Mouse (Mus musculus) forebrain, embryonic 13.5 days (tissue): ENCODE data around the gene Ddx20. TPM values are rescaled to one million over a fixed set of nuclear protein-coding genes. Genes with fewer than 3 reads are reported as not detected.
A peak's percentile ranks its signal among the peaks of the same experiment; 100 is the strongest.

Experiments
- ATAC-seq: fragments of 200-750 bp; cut with Nextera tagmentation; 2 replicates; pipeline ENCODE4 v1.8.0; 2017
- H3K27ac ChIP-seq: fragments of 300-500 bp; sonication (generic); 2 replicates; pipeline ENCODE4 v1.5.1; 2015; ENCODE audit warnings: inconsistent platforms, mild to moderate bottlenecking, moderate library complexity
- H3K27me3 ChIP-seq: fragments of 300-500 bp; sonication (generic); 2 replicates; pipeline ENCODE4 v1.6.1; 2015; ENCODE audit warnings: mild to moderate bottlenecking, inconsistent platforms
- H3K36me3 ChIP-seq: fragments of 300-500 bp; sonication (generic); 2 replicates; pipeline ENCODE4 v1.6.1; 2015; ENCODE audit warnings: mild to moderate bottlenecking, inconsistent platforms; ENCODE audit not compliant: poor library complexity, severe bottlenecking
- H3K4me1 ChIP-seq: fragments of 300-500 bp; sonication (generic); 2 replicates; pipeline ENCODE4 v1.6.1; 2015; ENCODE audit warnings: inconsistent platforms
- H3K4me2 ChIP-seq: fragments of 300-500 bp; sonication (generic); 2 replicates; pipeline ENCODE4 v1.6.1; 2015; ENCODE audit warnings: inconsistent platforms, mild to moderate bottlenecking, moderate library complexity
- H3K4me3 ChIP-seq: fragments of 300-500 bp; sonication (generic); 2 replicates; pipeline ENCODE4 v1.5.1; 2015; ENCODE audit warnings: mild to moderate bottlenecking, inconsistent platforms
- H3K9ac ChIP-seq: fragments of 300-500 bp; sonication (generic); 2 replicates; pipeline ENCODE4 v1.6.1; 2015; ENCODE audit warnings: mild to moderate bottlenecking, inconsistent platforms
- H3K9me3 ChIP-seq: fragments of 300-500 bp; sonication (generic); replicated peaks from 2 replicates; pipeline ENCODE4 v1.6.1; 2016; ENCODE audit warnings: inconsistent platforms
- WGBS: fragments of 180-500 bp; shearing (Covaris S2); methylation state at CpG from one replicate; pipeline ENCODE4 v1.1.7; 2015; 5-methylcytosine and 5-hydroxymethylcytosine counted together
- polyA plus RNA-seq: library from polyadenylated mRNA; unstranded; fragments of >200 nt; fragmentation: Nextera tagmentation; extraction: Ambion mirVana; gene quantifications from 2 replicates; pipeline ENCODE4 v1.2.1, GENCODE M21; 2015

The Ddx20 gene
- polyA plus RNA-seq, 1 experiment from 2014 or later = 36.2 TPM

DNA sequence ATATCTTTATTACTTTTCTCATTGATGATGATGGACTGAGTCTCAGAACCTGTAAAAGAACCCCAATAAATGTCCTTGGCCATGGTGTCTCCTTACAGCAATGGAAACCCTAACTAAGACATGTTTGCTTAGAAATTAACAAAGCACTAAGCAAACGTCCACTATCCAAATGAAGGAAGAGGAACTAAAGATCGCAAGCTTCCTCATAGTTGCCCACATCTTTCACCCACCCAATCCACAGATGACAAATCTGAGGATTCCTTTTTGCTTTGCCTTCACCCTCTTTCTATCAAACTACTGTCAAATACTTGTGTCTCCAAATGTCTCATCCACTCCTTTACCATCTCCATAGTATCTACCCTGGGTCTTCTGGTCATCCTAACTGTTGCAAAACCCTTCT lies 1.2 kb upstream of the Ddx20 start:
- ATAC-seq = no peak
- H3K9me3 ChIP-seq = no peaks in the 10 kb centered on the region
- H3K27ac ChIP-seq = no peak overlapping the region
- no peaks in the 10 kb centered on the region for H3K27me3 ChIP-seq
- H3K9ac ChIP-seq = no peak overlapping the region
- H3K4me2 ChIP-seq = 0 out of 2 replicates have a peak overlapping the region, but pooled peaks have one; percentile 78
- H3K4me3 ChIP-seq = no peak overlapping the region
- WGBS = 90% methylated on average over 2 of the region's 2 CpGs
- peaks cover 9% of the 10 kb centered on the region for H3K4me1 ChIP-seq
- peaks cover 10% of the 10 kb centered on the region for H3K36me3 ChIP-seq

DNA sequence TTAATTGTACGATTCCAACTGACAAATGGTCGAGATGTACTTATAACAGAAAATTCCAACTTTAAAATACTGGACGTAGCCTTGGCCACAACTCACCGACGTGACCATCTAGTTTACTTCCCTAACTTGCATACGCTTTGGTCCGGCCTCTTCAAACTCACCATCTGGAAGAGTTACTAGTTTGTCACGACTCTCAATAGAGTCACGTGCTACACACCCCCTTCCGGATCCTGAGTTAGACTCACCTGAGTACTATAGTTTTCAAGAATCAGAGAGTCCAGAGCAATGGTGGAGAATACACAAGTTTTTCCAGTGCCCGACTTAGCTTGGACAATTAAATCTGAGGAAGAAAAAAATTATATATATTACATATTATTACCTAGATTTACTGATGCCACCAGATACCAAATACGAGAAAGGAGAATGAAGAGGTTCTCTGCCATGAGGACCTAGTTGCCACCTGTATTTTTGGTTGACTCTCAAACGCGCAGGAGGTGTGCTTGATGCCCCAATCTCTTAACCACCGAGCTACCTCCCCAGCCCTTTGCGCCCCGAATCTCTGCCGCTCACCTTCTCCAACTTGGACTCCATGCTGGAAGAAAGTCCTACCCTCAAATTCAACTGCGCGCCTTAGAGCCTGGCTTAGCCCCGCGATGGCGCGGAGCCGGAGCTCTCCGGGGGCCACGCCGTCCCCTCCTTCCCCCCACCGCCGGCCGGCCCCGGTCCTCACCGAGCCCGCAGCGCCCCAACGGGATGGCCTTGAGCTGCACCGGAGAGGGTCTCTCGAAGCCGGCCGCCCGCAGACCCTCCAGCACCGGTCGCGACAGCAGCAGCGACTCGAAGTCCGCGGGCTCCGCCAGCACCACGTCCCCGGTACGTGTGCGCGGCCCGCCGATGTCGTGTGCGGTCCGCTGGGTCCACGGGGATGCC lies 715 bp downstream of the Ddx20 start:
- Histone ChIP-seq H3K9ac (peak overlapping the region; percentile 95), H3K27me3 (no peaks in the 10 kb centered on the region), H3K4me2 (peak overlapping the region; percentile 78), H3K27ac (peak overlapping the region; percentile 76), H3K9me3 (no peaks in the 10 kb centered on the region), H3K4me1 (peaks cover 9% of the 10 kb centered on the region), H3K36me3 (peaks cover 24% of the 10 kb centered on the region), H3K4me3 (peak overlapping the region; percentile 94)
- ATAC-seq = no peak
- WGBS = 10% methylated on average over 60 of the region's 60 CpGs

DNA sequence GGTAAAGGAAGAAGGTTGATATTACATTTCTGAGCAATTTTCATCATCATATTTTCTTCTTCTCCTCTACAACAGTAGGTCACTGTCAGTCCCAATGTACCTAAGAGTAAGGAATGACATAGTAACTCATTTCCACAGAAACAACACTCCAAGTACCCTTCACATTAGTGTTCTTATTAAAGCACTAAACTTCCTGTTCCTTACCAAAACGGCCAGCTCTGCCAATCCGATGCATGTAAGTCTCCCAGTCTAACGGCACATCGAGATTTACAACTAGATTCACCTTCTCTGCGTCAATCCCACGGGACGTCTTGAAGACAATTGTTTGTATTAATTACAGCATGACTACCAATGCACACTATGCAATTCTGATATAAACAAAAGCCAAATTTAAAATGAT lies 7.0 kb downstream of the Ddx20 start:
- no peaks in the 10 kb centered on the region for H3K27me3 ChIP-seq
- H3K4me3 ChIP-seq = no peak overlapping the region
- H3K9ac ChIP-seq = no peak overlapping the region
- 93% methylated on average over 7 of the region's 7 CpGs for WGBS
- peaks cover 6% of the 10 kb centered on the region; the same call in 1 of the 2 replicates for H3K4me1 ChIP-seq
- H3K36me3 ChIP-seq = peaks cover 70% of the 10 kb centered on the region
- no peak overlapping the region for H3K27ac ChIP-seq
- no peak overlapping the region for H3K4me2 ChIP-seq
- no peak for ATAC-seq
- H3K9me3 ChIP-seq = no peaks in the 10 kb centered on the region

DNA sequence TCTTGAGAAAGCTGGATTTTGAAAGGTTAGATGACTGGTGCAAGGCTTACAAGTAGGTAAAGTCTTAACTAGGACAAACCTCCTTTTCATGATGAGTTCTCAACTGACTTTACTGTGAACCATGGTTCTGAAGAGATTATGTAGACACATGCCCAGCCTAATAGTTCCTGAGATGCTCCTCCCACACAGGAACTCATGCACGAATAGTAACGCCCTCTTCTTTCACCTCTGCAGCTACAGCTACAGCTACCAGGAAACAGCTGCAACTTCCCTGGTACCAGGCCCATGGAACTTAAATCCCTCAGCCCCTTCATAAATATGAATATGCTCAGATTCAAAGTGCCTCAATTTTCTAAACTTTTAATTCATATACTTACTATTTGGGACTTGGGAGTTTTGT lies 11.4 kb downstream of the Ddx20 start:
- Histone ChIP-seq H3K27ac (no peak overlapping the region), H3K4me3 (no peak overlapping the region), H3K4me2 (no peak overlapping the region), H3K4me1 (peaks cover 6% of the 10 kb centered on the region; the same call in 1 of the 2 replicates), H3K9ac (no peak overlapping the region), H3K36me3 (peaks cover 41% of the 10 kb centered on the region), H3K27me3 (no peaks in the 10 kb centered on the region), H3K9me3 (no peaks in the 10 kb centered on the region)
- ATAC-seq = no peak
- WGBS = 36% methylated on average over 2 of the region's 2 CpGs

DNA sequence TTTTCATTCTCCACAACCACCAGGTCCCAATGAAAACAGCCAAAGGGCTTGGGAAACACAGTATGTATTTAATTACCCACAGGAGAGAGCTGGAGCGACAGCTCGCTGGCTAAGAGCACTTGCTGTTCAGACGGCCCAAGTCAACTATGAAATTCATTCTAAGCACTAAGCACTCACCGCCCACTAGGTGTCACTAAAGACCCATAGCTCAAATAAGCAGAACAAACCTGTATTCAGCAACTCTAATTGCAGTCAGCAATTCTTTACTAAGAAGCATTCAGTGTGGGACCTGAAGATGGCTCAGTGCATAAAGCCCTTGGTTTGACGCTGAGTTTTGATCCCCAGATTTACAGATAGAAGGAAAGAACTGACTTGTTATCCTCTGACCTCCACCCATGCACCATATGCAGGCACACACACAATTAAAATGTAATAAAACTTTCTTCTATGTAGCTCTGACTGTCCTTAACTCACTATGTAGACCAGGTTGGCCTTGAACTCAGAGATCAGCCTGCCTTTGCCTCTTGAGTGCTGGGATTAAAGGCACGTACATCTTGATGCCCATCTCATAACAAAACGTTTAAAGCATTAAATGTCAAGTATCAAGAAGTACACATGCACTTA lies 12.7 kb downstream of the Ddx20 start:
- H3K9me3 ChIP-seq = no peaks in the 10 kb centered on the region
- no peak overlapping the region for H3K4me2 ChIP-seq
- ATAC-seq = peak; percentile 89
- peaks cover 31% of the 10 kb centered on the region for H3K36me3 ChIP-seq
- H3K27ac ChIP-seq = no peak overlapping the region
- H3K4me3 ChIP-seq = no peak overlapping the region
- 18% methylated on average over 7 of the region's 7 CpGs for whole genome bisulfite sequencing
- H3K9ac ChIP-seq = no peak overlapping the region
- H3K27me3 ChIP-seq = no peaks in the 10 kb centered on the region
- peaks cover 6% of the 10 kb centered on the region; the same call in 1 of the 2 replicates for H3K4me1 ChIP-seq

DNA sequence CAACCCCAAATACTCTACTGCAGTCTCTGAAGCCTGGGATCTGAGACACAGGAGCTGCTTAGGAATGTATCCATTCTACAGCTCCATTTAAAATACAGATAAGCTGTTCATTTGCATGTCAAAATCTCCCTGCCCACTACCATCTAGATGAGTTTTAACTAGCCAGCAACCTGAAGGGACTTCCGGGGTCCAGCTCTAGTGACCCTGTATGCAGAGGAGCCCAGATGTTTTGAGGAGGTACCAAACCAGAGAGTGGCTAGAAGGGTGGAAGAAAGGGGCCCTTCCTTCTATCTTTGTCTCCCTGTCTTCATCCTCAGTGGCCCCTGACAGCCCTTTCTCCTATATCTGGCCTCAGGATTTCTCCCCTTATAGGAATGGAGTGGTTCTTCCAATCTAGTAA lies 16.6 kb downstream of the Ddx20 start:
- 87% methylated on average over 1 of the region's 1 CpGs for WGBS
- no peak for ATAC-seq
- Histone ChIP-seq H3K27me3 (no peaks in the 10 kb centered on the region), H3K4me1 (peaks cover under 1% of the 10 kb centered on the region; the same call in 1 of the 2 replicates), H3K9ac (no peak overlapping the region), H3K4me2 (no peak overlapping the region), H3K36me3 (peaks cover under 1% of the 10 kb centered on the region; the same call in 1 of the 2 replicates), H3K9me3 (no peaks in the 10 kb centered on the region), H3K27ac (no peak overlapping the region), H3K4me3 (no peak overlapping the region)

DNA sequence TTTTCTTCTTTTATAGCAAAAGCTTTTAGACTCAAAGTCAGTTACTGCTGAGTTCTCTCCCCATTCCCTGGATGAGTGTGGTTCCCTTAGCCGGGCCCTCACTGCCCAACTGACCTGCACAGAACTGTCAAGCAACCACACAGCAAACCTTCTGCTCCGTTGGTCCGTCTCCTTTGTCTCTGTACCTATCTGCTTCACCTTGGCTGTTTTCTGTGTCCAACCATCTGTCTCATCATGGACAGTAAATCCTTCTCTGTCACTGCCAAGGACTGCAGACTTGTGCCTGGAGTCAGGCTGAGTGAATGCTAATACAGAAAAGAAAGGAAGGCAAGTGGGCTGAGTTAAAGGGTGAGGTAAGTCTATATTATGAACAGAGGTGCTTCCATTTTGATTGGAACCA lies 17.6 kb downstream of the Ddx20 start:
- Histone ChIP-seq H3K27ac (no peak overlapping the region), H3K4me2 (no peak overlapping the region), H3K4me1 (no peaks in the 10 kb centered on the region), H3K4me3 (no peak overlapping the region), H3K9ac (no peak overlapping the region), H3K9me3 (no peaks in the 10 kb centered on the region), H3K36me3 (no peaks in the 10 kb centered on the region), H3K27me3 (no peaks in the 10 kb centered on the region)
- no peak for ATAC-seq
- WGBS = 90% methylated on average over 3 of the region's 3 CpGs

DNA sequence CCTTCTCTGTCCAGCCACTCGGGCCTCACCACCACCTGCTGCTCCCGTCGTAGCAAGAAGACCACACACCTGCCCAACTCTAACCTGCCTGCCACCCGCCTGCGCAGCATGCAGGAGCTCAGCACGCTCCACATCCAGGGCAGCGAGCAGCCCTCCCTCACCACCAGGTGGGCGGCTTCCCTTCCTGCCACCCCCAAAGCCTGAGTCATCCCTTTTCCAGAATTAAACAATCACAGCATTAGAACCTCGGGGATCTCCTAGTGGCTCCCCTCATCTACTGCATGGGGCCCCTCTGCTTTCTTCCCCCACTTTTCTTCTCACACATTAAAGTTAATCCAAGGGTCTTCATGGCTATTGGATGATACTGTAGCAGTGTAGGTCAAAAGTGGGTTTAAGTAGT lies 19.2 kb downstream of the Ddx20 start:
- H3K4me3 ChIP-seq = no peak overlapping the region
- no peaks in the 10 kb centered on the region for H3K4me1 ChIP-seq
- no peaks in the 10 kb centered on the region for H3K9me3 ChIP-seq
- no peaks in the 10 kb centered on the region for H3K27me3 ChIP-seq
- H3K36me3 ChIP-seq = no peaks in the 10 kb centered on the region
- WGBS = 36% methylated on average over 9 of the region's 9 CpGs
- no peak overlapping the region for H3K9ac ChIP-seq
- H3K4me2 ChIP-seq = no peak overlapping the region
- H3K27ac ChIP-seq = no peak overlapping the region
- no peak for ATAC-seq

DNA sequence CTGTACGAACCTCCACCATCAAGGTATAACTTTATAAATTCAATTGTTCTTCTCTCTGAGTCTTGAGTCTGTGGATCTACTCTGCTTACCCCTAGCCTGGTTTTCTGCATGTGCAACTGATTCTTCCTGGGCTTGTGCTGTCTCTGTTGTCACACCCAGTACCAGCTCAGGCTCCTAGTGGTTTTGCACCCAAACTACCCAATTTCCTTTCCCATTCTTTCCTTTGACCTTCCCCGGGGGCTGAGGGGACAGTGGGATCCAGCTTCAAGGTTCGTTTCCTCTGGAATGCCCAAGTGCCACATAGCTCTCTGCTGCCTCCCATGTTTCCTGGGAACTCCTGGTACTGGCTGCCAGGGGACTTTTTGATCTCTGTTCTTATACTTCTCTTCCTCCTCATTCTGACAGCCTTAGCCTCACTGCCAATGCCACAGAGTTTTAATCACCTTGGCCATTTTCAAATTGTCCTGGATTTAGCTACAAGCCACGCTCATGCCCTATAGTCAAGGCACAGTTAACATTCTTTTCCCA lies 20.3 kb downstream of the Ddx20 start:
- no peak overlapping the region for H3K9ac ChIP-seq
- 60% methylated on average over 4 of the region's 4 CpGs for WGBS
- ATAC-seq = no peak
- H3K36me3 ChIP-seq = no peaks in the 10 kb centered on the region
- no peak overlapping the region for H3K4me3 ChIP-seq
- no peak overlapping the region for H3K4me2 ChIP-seq
- no peaks in the 10 kb centered on the region for H3K4me1 ChIP-seq
- H3K27ac ChIP-seq = no peak overlapping the region
- no peaks in the 10 kb centered on the region for H3K9me3 ChIP-seq
- H3K27me3 ChIP-seq = no peaks in the 10 kb centered on the region

DNA sequence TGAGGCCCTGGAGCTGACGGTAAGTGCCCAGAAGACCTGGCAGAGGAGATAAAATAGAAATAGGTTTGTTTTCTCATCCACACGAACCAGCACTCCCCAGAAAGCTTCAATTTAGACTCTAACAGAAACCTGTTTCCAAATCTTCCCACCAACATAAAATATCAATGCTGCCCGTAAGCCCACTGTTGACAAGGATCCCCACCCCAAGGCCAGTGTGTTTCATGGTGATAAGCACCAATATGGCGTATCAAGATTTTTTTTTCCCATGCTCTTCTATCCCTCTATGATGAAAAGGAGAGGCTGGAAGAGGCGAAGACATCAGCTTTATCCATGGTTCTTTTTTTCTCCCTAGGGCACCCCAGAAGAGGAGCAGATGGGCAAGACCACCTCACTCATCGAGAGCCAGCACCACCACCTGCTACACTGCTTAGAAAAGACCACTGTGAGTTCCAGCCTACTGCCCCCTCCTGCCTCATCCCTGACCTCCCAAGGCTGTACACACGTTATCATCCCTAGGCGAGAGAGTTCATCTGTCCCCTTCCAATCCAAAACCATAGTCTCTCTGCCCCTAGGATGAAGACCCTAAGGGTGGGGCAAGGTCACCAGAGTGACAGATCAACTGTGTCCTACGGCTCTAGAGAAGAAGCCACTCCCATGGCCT lies 22.1 kb downstream of the Ddx20 start:
- Histone ChIP-seq H3K4me3 (no peak overlapping the region), H3K27me3 (no peaks in the 10 kb centered on the region), H3K36me3 (no peaks in the 10 kb centered on the region), H3K9ac (no peak overlapping the region), H3K27ac (no peak overlapping the region), H3K4me1 (no peaks in the 10 kb centered on the region), H3K9me3 (no peaks in the 10 kb centered on the region), H3K4me2 (no peak overlapping the region)
- 86% methylated on average over 9 of the region's 9 CpGs for WGBS
- ATAC-seq = no peak

DNA sequence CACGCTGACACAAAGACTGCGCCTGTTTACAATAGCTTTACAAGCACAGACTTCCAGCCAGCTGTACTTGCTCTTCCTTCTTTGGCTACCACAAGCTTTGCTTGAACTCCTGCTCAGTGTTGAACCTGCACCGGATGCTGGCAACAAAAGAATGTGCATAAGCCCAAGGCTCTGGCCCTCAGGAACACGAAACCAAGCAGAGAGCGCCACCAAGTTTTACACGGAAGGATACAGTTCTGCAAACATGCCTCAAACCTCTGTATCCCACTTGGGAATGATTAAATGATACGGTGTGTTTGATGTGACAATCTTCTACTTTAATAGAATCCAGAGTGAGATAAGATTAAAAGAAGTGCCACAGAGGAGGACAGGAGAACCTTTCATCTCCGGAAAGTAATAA lies 24.3 kb downstream of the Ddx20 start:
- 83% methylated on average over 8 of the region's 8 CpGs for WGBS
- H3K9me3 ChIP-seq = no peaks in the 10 kb centered on the region
- H3K27ac ChIP-seq = no peak overlapping the region
- no peak overlapping the region for H3K4me3 ChIP-seq
- H3K4me1 ChIP-seq = no peaks in the 10 kb centered on the region
- H3K36me3 ChIP-seq = no peaks in the 10 kb centered on the region
- no peak for ATAC-seq
- H3K4me2 ChIP-seq = no peak overlapping the region
- H3K9ac ChIP-seq = no peak overlapping the region
- no peaks in the 10 kb centered on the region for H3K27me3 ChIP-seq

DNA sequence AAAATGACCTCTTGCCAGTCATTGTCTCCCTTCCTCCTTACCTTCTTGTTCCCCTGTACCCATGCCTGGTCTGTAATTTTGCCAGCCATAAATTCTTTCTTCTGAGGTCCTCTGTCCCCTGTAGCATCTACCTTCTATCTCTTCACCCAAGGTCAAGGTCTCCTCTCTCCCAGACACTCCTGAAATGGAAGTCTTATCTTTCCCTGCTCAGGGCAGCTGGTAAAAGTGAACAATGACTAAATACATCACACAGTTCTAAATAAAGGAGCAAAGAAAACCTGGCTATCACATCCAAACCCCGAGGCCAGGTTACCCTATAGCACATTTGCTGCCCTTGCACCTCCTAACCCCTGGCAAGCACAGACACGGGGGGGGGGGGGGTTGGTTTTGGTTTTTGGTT lies 26.8 kb downstream of the Ddx20 start:
- ATAC-seq = no peak
- no peak overlapping the region for H3K4me2 ChIP-seq
- no peak overlapping the region for H3K27ac ChIP-seq
- no peaks in the 10 kb centered on the region for H3K27me3 ChIP-seq
- 79% methylated on average over 2 of the region's 2 CpGs for whole genome bisulfite sequencing
- no peak overlapping the region for H3K4me3 ChIP-seq
- H3K36me3 ChIP-seq = no peaks in the 10 kb centered on the region
- H3K9ac ChIP-seq = no peak overlapping the region
- no peaks in the 10 kb centered on the region for H3K4me1 ChIP-seq
- no peaks in the 10 kb centered on the region for H3K9me3 ChIP-seq
